Mouse (Mus musculus): ENCODE measurements around the gene Tex264. TPM values are rescaled to one million over a fixed set of nuclear protein-coding genes. Genes with fewer than 3 reads are reported as not detected.
"Not testable (repeated sequence)": the region's sequence is repeated elsewhere in the genome, so short reads cannot be mapped to it uniquely, and the experiment has no call there.

Gene Tex264
- polyA plus RNA-seq, 1 experiment from 2014 or later = 47.0 TPM

- no peak for DNase-seq (ENCODE audit: low spot score)
These were observed 21.3 kb downstream of the Tex264 start for GRCm38 (mm10) chr9:106664433-106664832.

GRCm38 (mm10) chr9:106663200-106663599 is 22.5 kb downstream of the Tex264 start:
- no peak for DNase-seq (ENCODE audit: low spot score)

GRCm38 (mm10) chr9:106659935-106660334 is 25.8 kb downstream of the Tex264 start:
- no peak for DNase-seq (ENCODE audit: low spot score)

GRCm38 (mm10) chr9:106659441-106659840 is 26.3 kb downstream of the Tex264 start:
- no peak for DNase-seq (ENCODE audit: low spot score)

GRCm38 (mm10) chr9:106657592-106657991 is 28.1 kb downstream of the Tex264 start:
- no peak for DNase-seq (ENCODE audit: low spot score)

- no peak for DNase-seq (ENCODE audit: low spot score)
These were observed 28.9 kb downstream of the Tex264 start for GRCm38 (mm10) chr9:106656820-106657219.

GRCm38 (mm10) chr9:106655884-106656720 is 29.6 kb downstream of the Tex264 start, which contains the start of gene Grm2:
TSS of gene Grm2 (minus strand) at chr9:106656082.
- DNase-seq (ENCODE audit: low spot score) = peak; percentile 47

- DNase-seq (ENCODE audit: low spot score) = no peak
These were observed 33.0 kb downstream of the Tex264 start for GRCm38 (mm10) chr9:106652720-106653119.

- DNase-seq (ENCODE audit: low spot score) = no peak
These were observed 38.5 kb downstream of the Tex264 start for GRCm38 (mm10) chr9:106647226-106647625.

GRCm38 (mm10) chr9:106645684-106646271 is 39.9 kb downstream of the Tex264 start:
- DNase-seq (ENCODE audit: low spot score) = no peak

- DNase-seq (ENCODE audit: low spot score) = no peak
These were observed 41.9 kb downstream of the Tex264 start for GRCm38 (mm10) chr9:106643787-106644186.

- peak; percentile 71 for DNase-seq (ENCODE audit: low spot score)
These were observed 42.6 kb downstream of the Tex264 start for GRCm38 (mm10) chr9:106643128-106643527.

- DNase-seq (ENCODE audit: low spot score) = no peak
These were observed 44.4 kb downstream of the Tex264 start for GRCm38 (mm10) chr9:106641346-106641745.

GRCm38 (mm10) chr9:106638154-106638553 is 47.6 kb downstream of the Tex264 start:
- DNase-seq (ENCODE audit: low spot score) = no peak

- no peak for DNase-seq (ENCODE audit: low spot score)
These were observed 53.5 kb downstream of the Tex264 start for GRCm38 (mm10) chr9:106632185-106632584.

- not testable (repeated sequence) for DNase-seq (ENCODE audit: low spot score)
These were observed 57.9 kb downstream of the Tex264 start for GRCm38 (mm10) chr9:106627796-106628195.

GRCm38 (mm10) chr9:106626282-106626681 is 59.4 kb downstream of the Tex264 start, which contains the start of gene Iqcf6:
TSS of gene Iqcf6 (plus strand) at chr9:106626582.
- DNase-seq (ENCODE audit: low spot score) = no peak

- DNase-seq (ENCODE audit: low spot score) = no peak
These were observed 68.2 kb downstream of the Tex264 start for GRCm38 (mm10) chr9:106617496-106617895.

GRCm38 (mm10) chr9:106616306-106616705 is 69.4 kb downstream of the Tex264 start:
- DNase-seq (ENCODE audit: low spot score) = no peak

- DNase-seq (ENCODE audit: low spot score) = no peak
These were observed 71.1 kb downstream of the Tex264 start for GRCm38 (mm10) chr9:106614616-106615015.

- DNase-seq (ENCODE audit: low spot score) = no peak
These were observed 71.8 kb downstream of the Tex264 start for GRCm38 (mm10) chr9:106613951-106614350.

- DNase-seq (ENCODE audit: low spot score) = no peak
These were observed 75.0 kb downstream of the Tex264 start for GRCm38 (mm10) chr9:106610727-106611126.

Measured in thymus, postnatal 0 days (tissue).